Mouse (Mus musculus) embryonic fibroblast, embryonic 13.5 days (primary cell): ENCODE measurements around the gene Rab35. TPM values are rescaled to one million over a fixed set of nuclear protein-coding genes. Genes with fewer than 3 reads are reported as not detected.
A peak's percentile ranks its signal among the peaks of the same experiment; 100 is the strongest.

Source experiments
- H3K27ac ChIP-seq: 2 replicates; pipeline ENCODE4 v1.5.1; 2012; ENCODE audit warnings: low read length, control low read depth, inconsistent platforms; ENCODE audit not compliant: insufficient read depth
- H3K4me1 ChIP-seq: 2 replicates; pipeline ENCODE4 v1.6.1; 2011; ENCODE audit warnings: low read length; ENCODE audit not compliant: control insufficient read depth, insufficient read depth
- H3K4me3 ChIP-seq: 2 replicates; pipeline ENCODE4 v1.5.1; 2011; ENCODE audit warnings: mild to moderate bottlenecking, control low read depth, low read length; ENCODE audit not compliant: insufficient read depth
- CTCF ChIP-seq: IDR thresholded peaks from 2 replicates; pipeline ENCODE4 v1.5.1; 2011; ENCODE audit warnings: mild to moderate bottlenecking, control low read depth, low read length, moderate library complexity, borderline replicate concordance; ENCODE audit not compliant: insufficient read depth
- POLR2A ChIP-seq: IDR thresholded peaks from 2 replicates; pipeline ENCODE4 v1.6.1; 2011; ENCODE audit warnings: low read depth, mild to moderate bottlenecking, control low read depth, low read length, moderate library complexity
- polyA plus RNA-seq: library from polyadenylated mRNA; stranded (reverse); fragments of >200 nt; gene quantifications from 2 replicates; pipeline ENCODE4 v1.2.4, GENCODE M21; 2011; ENCODE audit warnings: low read depth; ENCODE audit not compliant: missing spikeins, insufficient read length

Rab35 gene
- polyA plus RNA-seq, 1 experiment = 55.5 TPM

DNA sequence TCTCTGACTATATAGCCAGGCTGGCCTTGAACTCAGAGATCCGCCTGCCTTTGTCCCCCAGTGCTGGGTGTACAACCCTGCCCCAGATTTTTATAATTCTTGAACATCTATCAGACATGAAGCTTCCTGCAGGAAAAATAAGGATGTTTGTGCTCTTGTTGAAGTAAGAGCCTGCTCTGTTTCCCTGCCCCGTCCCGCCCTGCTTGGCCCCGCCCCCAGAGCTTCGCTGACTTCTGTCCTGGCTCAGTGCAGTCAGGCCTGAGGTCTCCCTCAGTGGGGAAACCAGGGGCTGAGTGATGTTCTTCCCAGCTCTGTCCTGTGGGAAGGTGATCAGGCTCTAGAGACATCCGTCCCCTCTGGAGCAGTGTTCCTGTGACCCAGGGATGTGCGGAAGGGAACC lies 9.0 kb upstream of the Rab35 start:
- Histone ChIP-seq H3K4me1 (no peaks in the 10 kb centered on the region), H3K27ac (no peak overlapping the region), H3K4me3 (no peak overlapping the region)
- TF ChIP-seq CTCF (no peak), POLR2A (no peak)

DNA sequence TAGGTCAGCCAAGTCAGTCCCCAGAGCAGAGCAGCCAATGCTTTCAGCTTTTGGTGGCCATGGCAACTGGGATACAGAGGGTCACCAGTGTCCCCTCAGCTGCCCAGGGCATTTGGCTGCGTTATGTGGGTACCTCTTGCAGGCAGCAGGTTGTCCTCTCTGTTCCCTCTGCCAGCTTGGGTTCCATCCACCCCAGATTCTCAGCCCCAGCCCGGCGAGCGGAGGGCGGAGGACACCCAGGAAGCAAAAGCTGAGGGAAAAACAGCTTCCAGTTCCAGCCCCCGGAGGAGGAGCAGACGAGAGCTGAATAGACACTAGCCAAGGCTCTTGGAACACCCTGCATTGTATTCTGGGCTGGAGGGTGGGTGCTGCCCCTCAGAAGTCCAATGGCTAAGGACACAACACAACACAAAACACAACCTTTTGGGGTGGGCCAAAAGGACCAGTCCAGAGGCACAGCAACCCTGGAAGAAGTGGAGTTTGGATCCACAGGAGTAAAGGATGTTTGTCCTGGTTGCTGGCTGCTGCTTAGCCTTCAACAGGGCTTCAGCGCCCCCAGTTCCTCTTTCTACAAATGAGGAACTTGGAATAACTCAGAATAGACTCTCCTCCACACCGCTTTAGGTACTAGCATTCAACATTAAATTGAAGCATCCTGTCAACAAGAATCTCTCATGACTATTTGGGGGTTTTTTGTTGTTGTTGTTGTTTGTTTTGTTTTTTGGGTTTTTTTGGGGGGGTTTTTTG lies 7.8 kb upstream of the Rab35 start:
- H3K27ac ChIP-seq = no peak overlapping the region
- H3K4me3 ChIP-seq = no peak overlapping the region
- no peak for TF ChIP-seq POLR2A
- TF ChIP-seq CTCF = no peak
- no peaks in the 10 kb centered on the region for H3K4me1 ChIP-seq

DNA sequence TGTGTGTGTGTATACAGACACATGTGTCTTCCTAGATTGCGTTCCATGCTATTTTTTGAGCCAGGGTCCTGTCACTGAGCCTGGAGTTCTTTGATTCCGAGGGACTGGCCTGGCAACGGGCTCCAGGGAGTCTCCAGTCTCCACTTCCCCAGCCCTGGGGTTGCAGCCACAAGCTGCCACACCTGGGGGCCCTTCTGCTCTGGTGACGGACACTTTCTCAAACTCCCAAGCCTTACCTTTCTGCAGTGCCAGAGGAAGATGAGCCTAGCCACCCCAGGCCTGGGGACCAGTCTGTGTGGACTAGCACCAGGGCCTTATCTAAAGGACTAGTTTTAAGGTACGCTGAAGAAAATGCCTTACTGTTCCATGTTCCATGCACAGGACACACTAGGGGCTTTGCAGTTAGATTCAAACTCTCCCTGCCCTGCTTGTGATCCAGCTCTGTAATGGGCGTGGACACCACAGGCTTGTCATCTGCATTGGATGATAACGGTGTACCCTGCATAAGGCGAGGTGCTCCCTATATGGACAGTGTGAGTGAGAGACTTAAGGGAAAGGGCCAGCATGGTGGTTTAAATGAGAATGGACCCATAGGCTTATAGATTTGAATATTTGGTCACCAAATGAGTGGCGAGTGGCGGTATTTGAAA lies 5.3 kb upstream of the Rab35 start:
- Histone ChIP-seq H3K4me1 (no peaks in the 10 kb centered on the region; the same call in 1 of the 2 replicates), H3K4me3 (no peak overlapping the region), H3K27ac (no peak overlapping the region)
- TF ChIP-seq CTCF (no peak), POLR2A (no peak)

DNA sequence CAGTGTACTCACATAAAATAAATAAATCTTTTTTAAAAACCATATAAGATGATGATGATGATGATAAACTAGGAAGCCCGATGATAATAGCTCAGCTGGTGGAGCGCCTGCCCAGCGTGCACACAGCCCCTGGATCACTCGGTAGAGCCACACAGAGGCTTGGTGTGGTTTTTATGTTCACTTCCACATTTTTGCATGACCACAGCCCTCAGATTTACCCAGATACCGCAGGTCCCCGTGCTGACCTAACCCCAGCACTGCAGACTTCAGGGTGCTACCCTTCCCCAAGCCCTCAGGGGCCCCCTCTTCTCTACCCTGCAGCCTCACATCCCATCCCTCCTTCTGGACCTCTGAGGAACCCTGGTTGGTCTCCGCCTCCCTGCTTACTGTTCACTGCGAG lies 3.6 kb upstream of the Rab35 start:
- TF ChIP-seq POLR2A = no peak
- no peak for TF ChIP-seq CTCF
- Histone ChIP-seq H3K4me3 (no peak overlapping the region), H3K27ac (no peak overlapping the region), H3K4me1 (no peaks in the 10 kb centered on the region; the same call in none of the 2 replicates)

DNA sequence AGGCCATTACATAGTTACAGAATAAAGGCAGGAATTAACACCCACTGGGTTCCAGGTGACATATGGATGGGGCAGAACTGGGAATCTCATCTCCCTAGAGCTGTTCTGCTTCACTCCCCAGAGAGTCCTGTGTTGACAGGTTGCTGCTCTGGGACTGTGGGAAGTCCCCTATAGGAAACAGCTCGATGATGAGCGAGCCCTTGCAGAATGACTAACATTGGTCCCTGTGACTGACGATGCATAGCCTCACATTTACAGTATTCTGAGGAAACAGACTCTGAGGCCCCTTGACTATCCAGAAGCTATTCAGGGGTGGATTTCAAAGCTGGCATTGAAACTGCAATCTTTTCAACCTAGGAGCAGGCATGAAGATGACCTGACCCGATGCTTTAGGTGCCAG lies 2.0 kb upstream of the Rab35 start:
- Histone ChIP-seq H3K4me1 (no peaks in the 10 kb centered on the region; the same call in none of the 2 replicates), H3K27ac (no peak overlapping the region), H3K4me3 (no peak overlapping the region)
- TF ChIP-seq CTCF (no peak), POLR2A (no peak)

DNA sequence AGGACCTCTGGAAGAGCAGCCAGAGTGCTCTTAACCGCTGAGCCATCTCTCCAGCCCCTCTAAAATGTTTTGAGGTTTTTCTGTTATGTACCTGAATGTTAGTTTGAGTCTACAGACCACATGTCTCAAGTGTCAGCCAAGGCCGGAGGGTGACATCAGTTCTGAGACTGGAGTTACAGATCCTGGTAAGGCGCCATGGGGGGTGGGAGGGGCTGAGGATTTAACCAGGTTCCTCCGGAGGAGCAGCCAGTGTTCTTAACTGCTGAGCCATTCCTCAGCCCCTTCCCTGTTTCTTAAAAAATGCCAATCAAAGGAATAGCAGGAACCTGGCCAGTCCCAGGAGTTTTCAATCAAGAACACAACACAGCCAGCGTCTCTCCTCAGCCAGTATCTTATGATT lies 1.4 kb upstream of the Rab35 start:
- H3K4me1 ChIP-seq = no peaks in the 10 kb centered on the region; the same call in none of the 2 replicates
- TF ChIP-seq POLR2A (no peak), CTCF (no peak)
- H3K27ac ChIP-seq = no peak overlapping the region
- peak overlapping the region; percentile 69 for H3K4me3 ChIP-seq

DNA sequence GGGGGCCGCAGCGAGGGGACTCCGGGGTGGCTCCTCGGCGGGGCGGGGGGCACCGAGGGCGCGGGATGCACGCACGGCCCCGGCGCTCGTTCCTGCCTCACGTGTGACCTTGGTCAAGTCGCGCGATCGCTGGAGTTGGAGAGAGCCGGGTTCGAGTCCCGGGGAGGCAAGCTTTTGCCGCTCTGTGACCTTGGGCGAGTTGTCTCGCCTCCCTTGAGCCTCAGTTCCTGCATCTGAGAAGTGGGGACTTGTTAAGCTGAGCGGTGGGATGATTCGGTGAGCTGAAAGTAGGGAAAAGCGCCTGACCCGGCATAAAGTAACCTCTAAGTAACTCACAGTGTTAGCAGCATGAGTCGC lies 628 bp downstream of the Rab35 start:
- TF ChIP-seq POLR2A (no peak), CTCF (no peak)
- H3K27ac ChIP-seq = no peak overlapping the region
- H3K4me3 ChIP-seq = peak overlapping the region; percentile 79
- H3K4me1 ChIP-seq = no peaks in the 10 kb centered on the region; the same call in none of the 2 replicates

DNA sequence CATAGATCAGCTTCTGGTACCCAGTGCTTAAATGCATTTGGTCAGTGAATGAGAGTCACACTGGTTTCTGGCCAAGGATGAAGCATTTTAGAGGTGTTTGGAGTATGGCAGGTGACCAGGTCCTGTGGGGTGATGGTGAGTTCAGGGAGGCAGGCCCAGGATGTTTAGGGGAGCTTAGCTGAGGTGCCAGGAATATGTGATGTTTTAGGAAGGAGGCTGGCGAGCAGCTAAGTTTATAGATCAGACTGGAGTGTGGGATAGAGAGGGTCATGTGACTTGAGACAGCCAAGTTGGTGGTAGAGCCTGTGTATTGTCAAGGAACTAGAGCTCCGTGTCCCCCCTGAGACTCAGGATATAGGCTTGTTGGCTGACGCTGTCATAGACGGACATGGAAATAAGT lies 1.4 kb downstream of the Rab35 start:
- Histone ChIP-seq H3K4me1 (no peaks in the 10 kb centered on the region; the same call in none of the 2 replicates), H3K4me3 (peak overlapping the region; percentile 79), H3K27ac (no peak overlapping the region)
- TF ChIP-seq CTCF = no peak
- no peak for TF ChIP-seq POLR2A

DNA sequence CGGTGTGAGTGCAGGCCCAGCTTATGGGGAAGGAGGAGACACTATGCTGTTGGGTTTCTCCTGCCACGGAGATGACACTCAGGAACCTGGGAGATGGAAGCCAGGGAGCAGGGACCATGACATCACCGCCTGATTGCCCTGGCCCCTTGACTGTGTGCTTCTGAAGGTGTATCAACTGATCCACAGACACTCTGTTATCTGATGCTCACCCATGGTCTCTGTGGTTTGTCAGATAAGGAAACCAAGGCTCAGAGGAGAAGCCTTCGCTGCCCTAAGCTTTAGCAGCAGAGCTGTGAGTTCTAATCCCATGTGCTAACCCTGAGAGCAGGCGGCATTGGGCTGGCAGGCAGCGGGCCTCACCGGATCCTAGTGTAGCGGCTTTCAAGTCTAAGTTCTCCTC lies 2.3 kb downstream of the Rab35 start:
- TF ChIP-seq CTCF (no peak), POLR2A (no peak)
- no peaks in the 10 kb centered on the region; the same call in none of the 2 replicates for H3K4me1 ChIP-seq
- H3K27ac ChIP-seq = no peak overlapping the region
- no peak overlapping the region for H3K4me3 ChIP-seq

DNA sequence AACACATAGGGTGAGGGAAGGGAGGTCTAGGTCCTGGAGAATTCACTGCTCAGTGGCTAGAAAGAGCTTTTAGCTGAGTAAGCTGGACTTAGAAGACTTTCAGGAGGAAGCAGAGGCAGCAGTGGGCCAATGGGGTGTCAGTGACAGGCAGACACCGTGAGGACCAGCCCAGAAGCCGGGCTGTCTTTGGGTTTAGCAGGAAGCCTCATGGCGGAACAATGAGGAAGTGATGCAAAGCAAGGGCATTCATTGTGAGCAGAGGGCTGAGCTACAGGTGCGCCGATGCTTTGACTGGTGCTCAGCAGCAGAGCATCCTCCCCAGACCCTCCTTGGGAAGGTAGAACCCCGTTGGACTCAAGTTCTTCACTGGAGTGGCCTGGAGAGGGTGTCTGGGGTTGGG lies 3.8 kb downstream of the Rab35 start:
- Histone ChIP-seq H3K4me3 (no peak overlapping the region), H3K27ac (no peak overlapping the region), H3K4me1 (no peaks in the 10 kb centered on the region; the same call in none of the 2 replicates)
- no peak for TF ChIP-seq CTCF
- no peak for TF ChIP-seq POLR2A
